20 mouse cellular contexts compared by ENCODE assay signal in genomic region chr7:123417661-123418060, GRCm38 (mm10). TPM values are rescaled to one million over a fixed set of nuclear protein-coding genes. Genes with fewer than 3 reads are reported as not detected.
DNase-seq lines count a peak whose midpoint lies in the region; ATAC-seq and TF ChIP-seq lines count a peak whose summit lies in the region.
"Had no signal": no experiment of that assay in that cellular context is flagged by ENCODE, and none has a peak within 500 bp of the region (broad histone marks: within the 10 kb centered on the region; RNA-seq: fewer than 3 reads in every experiment).

No protein-coding gene starts in this region.

- H3K4me3 ChIP-seq in kidney, embryonic 15.5 days (replicated peaks): no peak overlapping the region
- H3K4me3 ChIP-seq in kidney, postnatal 0 days (replicated peaks; ENCODE audit: low read depth, low read length): no peak overlapping the region
- H3K4me3 ChIP-seq: embryonic facial prominence, embryonic 13.5 days; forebrain, embryonic 12.5 days; heart, adult 2 months; heart, embryonic 12.5 days; hindbrain, embryonic 10.5 days had no signal

- TF ChIP-seq CTCF in kidney, postnatal 0 days (IDR thresholded peaks at IDR 0.05; ENCODE audit: low read depth): no peak

- no peak overlapping the region for H3K4me2 ChIP-seq in kidney, embryonic 15.5 days
- H3K4me2 ChIP-seq in kidney, postnatal 0 days (ENCODE audit: low read length): no peak overlapping the region
- H3K4me2 ChIP-seq: embryonic facial prominence, embryonic 13.5 days; forebrain, embryonic 12.5 days; heart, embryonic 12.5 days had no signal

- no peak overlapping the region for H3K27ac ChIP-seq in kidney, embryonic 15.5 days
- H3K27ac ChIP-seq in kidney, postnatal 0 days: 0 out of 2 replicates have a peak overlapping the region, but pooled peaks have one; percentile 15
- H3K27ac ChIP-seq: embryonic facial prominence, embryonic 13.5 days; forebrain, embryonic 12.5 days; heart, adult 2 months; hindbrain, embryonic 10.5 days had no signal

- peaks cover 29% of the 10 kb centered on the region for H3K36me3 ChIP-seq in kidney, embryonic 15.5 days
- H3K36me3 ChIP-seq in kidney, postnatal 0 days (ENCODE audit: insufficient read depth, low read length): 0 out of 2 replicates have a peak, but pooled peaks cover 22% of the 10 kb centered on the region

- no peak for ATAC-seq in kidney, embryonic 15.5 days (replicated peaks; ENCODE audit: low FRiP score)
- ATAC-seq in kidney, postnatal 0 days (replicated peaks; ENCODE audit: low FRiP score, low read depth): no peak
- ATAC-seq: forebrain, embryonic 16.5 days had no signal

- no peaks in the 10 kb centered on the region for H3K27me3 ChIP-seq in kidney, embryonic 15.5 days
- no peaks in the 10 kb centered on the region for H3K27me3 ChIP-seq in kidney, postnatal 0 days (ENCODE audit: insufficient read depth, low read length)
- H3K27me3 ChIP-seq: embryonic facial prominence, embryonic 13.5 days; forebrain, embryonic 12.5 days; heart, embryonic 12.5 days had no signal

- H3K4me1 ChIP-seq in kidney, embryonic 15.5 days: 0 out of 2 replicates have a peak, but pooled peaks cover 4% of the 10 kb centered on the region
- H3K4me1 ChIP-seq in kidney, postnatal 0 days (replicated peaks; ENCODE audit: insufficient read depth, low read length): no peaks in the 10 kb centered on the region
- H3K4me1 ChIP-seq: embryonic facial prominence, embryonic 13.5 days; forebrain, embryonic 12.5 days; heart, embryonic 12.5 days; hindbrain, embryonic 10.5 days had no signal

- DNase-seq in kidney, adult 11 months: peak; percentile 57
- DNase-seq in kidney, postnatal 4 days: no peak
- DNase-seq in kidney, adult 9 months: peak; percentile 75
- DNase-seq in kidney, postnatal 0 days (ENCODE audit: low spot score): no peak
- DNase-seq in kidney, postnatal 14 days: peak; percentile 28
- DNase-seq in adrenal gland, postnatal 14 days: no peak
- DNase-seq in adrenal gland, postnatal 10 days: no peak
- DNase-seq: adrenal gland, adult 2 months; cerebellum, adult 11 months; cerebellum, adult 8-10 months; gastrocnemius, postnatal 10 days; heart, adult 2 months had no signal

- WGBS in kidney, embryonic 15.5 days: 86% methylated on average over 3 of the region's 3 CpGs
- 80% methylated on average over 3 of the region's 3 CpGs for WGBS in kidney, postnatal 0 days

- no peak overlapping the region for H3K9ac ChIP-seq in kidney, embryonic 15.5 days
- H3K9ac ChIP-seq in kidney, postnatal 0 days (ENCODE audit: low read depth, low read length): no peak overlapping the region
- H3K9ac ChIP-seq: embryonic facial prominence, embryonic 13.5 days; forebrain, embryonic 12.5 days; heart, embryonic 12.5 days had no signal

- H3K9me3 ChIP-seq in kidney, embryonic 15.5 days (replicated peaks): no peaks in the 10 kb centered on the region
- no peaks in the 10 kb centered on the region for H3K9me3 ChIP-seq in kidney, postnatal 0 days (replicated peaks; ENCODE audit: low read length)
- H3K9me3 ChIP-seq: embryonic facial prominence, embryonic 13.5 days; forebrain, embryonic 12.5 days; heart, embryonic 12.5 days; hindbrain, embryonic 10.5 days had no signal

RNA-seq across cellular contexts. Expression of gene Aqp8, which starts 44.4 kb away (rescaled TPM):
- 0.48 TPM in 1 of 2 replicates, not detected in the other for polyA plus RNA-seq in kidney, embryonic 15.5 days (2015; fragmentation: Nextera tagmentation; extraction: Ambion mirVana)
- 0.56 and 0.99 TPM in 2 replicates for polyA plus RNA-seq in kidney, postnatal 0 days (2015; fragmentation: Nextera tagmentation; extraction: Ambion mirVana)
- total RNA-seq in adrenal gland, postnatal 14 days (2021): 0.41 and 3.9 TPM in 2 replicates
- 1 to 10 TPM; 3.9 to 9.3 TPM for total RNA-seq in adrenal gland, postnatal 10 days (2021)
- total RNA-seq: adrenal gland, adult 2 months; gastrocnemius, postnatal 10 days had no signal
- polyA plus RNA-seq: adrenal gland, adult 2 months; brain, embryonic 14.5 days; embryonic facial prominence, embryonic 13.5 days; forebrain, embryonic 16.5 days; frontal cortex, adult 2 months had no signal

RNA-seq across cellular contexts. Expression of gene Arhgap17, which starts 47.9 kb away (rescaled TPM):
- 23.7 and 25.2 TPM in 2 replicates for polyA plus RNA-seq in kidney, embryonic 15.5 days (2015; fragmentation: Nextera tagmentation; extraction: Ambion mirVana)
- 17.6 TPM in 2 replicates for polyA plus RNA-seq in kidney, postnatal 0 days (2015; fragmentation: Nextera tagmentation; extraction: Ambion mirVana)
- 43.7 and 47.7 TPM in 2 replicates for total RNA-seq in adrenal gland, postnatal 14 days (2021)
- 10 to 100 TPM; 33.6 to 40.6 TPM for total RNA-seq in adrenal gland, postnatal 10 days (2021)

RNA-seq across cellular contexts. Expression of gene Lcmt1, which starts 48.1 kb away (rescaled TPM):
- polyA plus RNA-seq in kidney, embryonic 15.5 days (2015; fragmentation: Nextera tagmentation; extraction: Ambion mirVana): 54.5 and 54.9 TPM in 2 replicates
- 57.0 and 58.2 TPM in 2 replicates for polyA plus RNA-seq in kidney, postnatal 0 days (2015; fragmentation: Nextera tagmentation; extraction: Ambion mirVana)
- total RNA-seq in adrenal gland, postnatal 14 days (2021): 23.2 and 26.2 TPM in 2 replicates
- 10 to 100 TPM; 26.6 to 30.2 TPM for total RNA-seq in adrenal gland, postnatal 10 days (2021)

Comparison
In these comparisons a context has a peak if more than half of its experiments do, and no peak if none do; other contexts are left out.
1. DNase-seq: peak in kidney, adult 11 months (single experiment), kidney, adult 9 months (single experiment) and kidney, postnatal 14 days (single experiment); none in kidney, postnatal 4 days (0 of 2), kidney, postnatal 0 days (single experiment), adrenal gland, postnatal 14 days (single experiment) and adrenal gland, postnatal 10 days (single experiment).